Mouse (Mus musculus): ENCODE data around the gene Hand2. TPM values are rescaled to one million over a fixed set of nuclear protein-coding genes. Genes with fewer than 3 reads are reported as not detected.

The Hand2 gene
- total and polyA plus RNA-seq, 3 experiments, result not detected

GRCm38 (mm10) chr8:57361003-57361805 lies 40.4 kb downstream of the Hand2 start:
- Histone ChIP-seq H3K9ac (ENCODE audit: control insufficient read depth, low read depth, low read length, poor library complexity, severe bottlenecking) (no peak overlapping the region), H3K4me3 (ENCODE audit: control insufficient read depth in 1 of 2, insufficient read depth in 1 of 2, low read depth in 2 of 2, low read length in 2 of 2) (no peak overlapping the region), H3K27ac (ENCODE audit: control insufficient read depth, low read depth, low read length) (no peak overlapping the region), H3K27me3 (ENCODE audit: control insufficient read depth in 1 of 2, insufficient read depth in 2 of 2, low read length in 2 of 2) (no peaks in the 10 kb centered on the region; a peak in 1 of 4 replicates), H3K79me2 (ENCODE audit: control insufficient read depth, insufficient read depth, low read length, poor library complexity) (no peaks in the 10 kb centered on the region), H3K9me3 (replicated peaks; ENCODE audit: insufficient read depth, low read length) (no peaks in the 10 kb centered on the region), H3K36me3 (ENCODE audit: control insufficient read depth in 1 of 2, insufficient read depth in 2 of 2, low read length in 2 of 2) (no peaks in the 10 kb centered on the region), H3K4me1 (ENCODE audit: control insufficient read depth in 1 of 2, insufficient read depth in 2 of 2, low read length in 2 of 2) (no peaks in the 10 kb centered on the region)
- DNase-seq (ENCODE audit: low read depth, low spot score), result no peak
- TF ChIP-seq USF2 (IDR thresholded peaks at IDR 0.05; ENCODE audit: borderline replicate concordance in 1 of 2, insufficient read depth in 1 of 2, low read depth in 1 of 2, low read length in 2 of 2), result no peak
- TF ChIP-seq CHD1 (IDR thresholded peaks at IDR 0.05; ENCODE audit: low read depth, low read length), result no peak

- no peak overlapping the region for H3K9ac ChIP-seq (ENCODE audit: control insufficient read depth, low read depth, low read length, poor library complexity, severe bottlenecking)
Measured at GRCm38 (mm10) chr8:57362881-57363280, 42.1 kb downstream of the Hand2 start.

GRCm38 (mm10) chr8:57374044-57374443 lies 53.3 kb downstream of the Hand2 start:
- Histone ChIP-seq H3K79me2 (ENCODE audit: control insufficient read depth, insufficient read depth, low read length, poor library complexity) (no peaks in the 10 kb centered on the region), H3K27me3 (ENCODE audit: control insufficient read depth in 1 of 2, insufficient read depth in 2 of 2, low read length in 2 of 2) (peaks cover 0 to 2% of the 10 kb centered on the region in 2 experiments; a peak in 1 of 4 replicates), H3K4me3 (ENCODE audit: control insufficient read depth in 1 of 2, insufficient read depth in 1 of 2, low read depth in 2 of 2, low read length in 2 of 2) (no peak overlapping the region), H3K9ac (ENCODE audit: control insufficient read depth, low read depth, low read length, poor library complexity, severe bottlenecking) (no peak overlapping the region), H3K27ac (ENCODE audit: control insufficient read depth, low read depth, low read length) (no peak overlapping the region), H3K4me1 (ENCODE audit: control insufficient read depth in 1 of 2, insufficient read depth in 2 of 2, low read length in 2 of 2) (no peaks in the 10 kb centered on the region), H3K36me3 (ENCODE audit: control insufficient read depth in 1 of 2, insufficient read depth in 2 of 2, low read length in 2 of 2) (no peaks in the 10 kb centered on the region), H3K9me3 (replicated peaks; ENCODE audit: insufficient read depth, low read length) (no peaks in the 10 kb centered on the region)
- peak; percentile 36 for DNase-seq (ENCODE audit: low read depth, low spot score)
- TF ChIP-seq POLR2AphosphoS2 (IDR thresholded peaks at IDR 0.05; ENCODE audit: low read length) (no peak), UBTF (IDR thresholded peaks at IDR 0.05; ENCODE audit: borderline replicate concordance, insufficient read depth, low read depth, low read length) (no peak), CTCF (IDR thresholded peaks at IDR 0.05 in 2 of 3, conservative IDR thresholded peaks at IDR 0.05 in 1 of 3; ENCODE audit: control insufficient read depth in 1 of 3, insufficient read depth in 1 of 3, low read depth in 2 of 3, low read length in 3 of 3, poor library complexity in 1 of 3, severe bottlenecking in 1 of 3) (peak in 2 of 3 experiments; percentile 32 to 37; a peak in 4 of 6 replicates), SMC3 (IDR thresholded peaks at IDR 0.05; ENCODE audit: low read depth, low read length) (0 out of 2 replicates have a peak, but pooled peaks have one; percentile 29), NRF1 (IDR thresholded peaks at IDR 0.05; ENCODE audit: insufficient read depth, low read depth, low read length, poor library complexity, severe bottlenecking) (no peak)

More at GRCm38 (mm10) chr8:57362881-57363280, 42.1 kb downstream of the Hand2 start:
- H3K9me3 ChIP-seq (replicated peaks; ENCODE audit: insufficient read depth, low read length), result no peaks in the 10 kb centered on the region
- H3K4me1 ChIP-seq (ENCODE audit: control insufficient read depth in 1 of 2, insufficient read depth in 2 of 2, low read length in 2 of 2), result no peaks in the 10 kb centered on the region
- TF ChIP-seq MYB (IDR thresholded peaks at IDR 0.05; ENCODE audit: low read depth, low read length) (no peak), KAT2A (conservative IDR thresholded peaks at IDR 0.05; ENCODE audit: low read depth, low read length) (no peak), CHD2 (IDR thresholded peaks at IDR 0.05; ENCODE audit: low read length) (no peak), GATA1 (IDR thresholded peaks at IDR 0.05; ENCODE audit: low read depth, low read length) (no peak), BHLHE40 (IDR thresholded peaks at IDR 0.05; ENCODE audit: borderline replicate concordance, low read depth, low read length) (no peak), POLR2AphosphoS5 (IDR thresholded peaks at IDR 0.05; ENCODE audit: borderline replicate concordance, low read depth, low read length) (no peak), MXI1 (IDR thresholded peaks at IDR 0.05; ENCODE audit: low read depth, low read length) (no peak), POLR2AphosphoS2 (IDR thresholded peaks at IDR 0.05; ENCODE audit: low read length) (no peak), ZNF384 (IDR thresholded peaks at IDR 0.05; ENCODE audit: low read depth, low read length) (no peak), SMC3 (IDR thresholded peaks at IDR 0.05; ENCODE audit: low read depth, low read length) (no peak), ZKSCAN1 (IDR thresholded peaks at IDR 0.05; ENCODE audit: low read depth, low read length) (no peak), RAD21 (IDR thresholded peaks at IDR 0.05; ENCODE audit: low read depth, low read length) (no peak), SIN3A (IDR thresholded peaks at IDR 0.05; ENCODE audit: low read length) (no peak), ZC3H11A (IDR thresholded peaks at IDR 0.05; ENCODE audit: low read depth, low read length) (no peak), MAZ (IDR thresholded peaks at IDR 0.05; ENCODE audit: low read depth, low read length) (no peak), NELFE (IDR thresholded peaks at IDR 0.05; ENCODE audit: low read depth, low read length) (no peak), JUND (IDR thresholded peaks at IDR 0.05; ENCODE audit: low read depth, low read length) (no peak)
- DNase-seq (ENCODE audit: low read depth, low spot score), result peak; percentile 57
- no peak overlapping the region for H3K4me3 ChIP-seq (ENCODE audit: control insufficient read depth in 1 of 2, insufficient read depth in 1 of 2, low read depth in 2 of 2, low read length in 2 of 2)
- no peaks in the 10 kb centered on the region for H3K36me3 ChIP-seq (ENCODE audit: control insufficient read depth in 1 of 2, insufficient read depth in 2 of 2, low read length in 2 of 2)
- no peak overlapping the region for H3K27ac ChIP-seq (ENCODE audit: control insufficient read depth, low read depth, low read length)
- H3K27me3 ChIP-seq (ENCODE audit: control insufficient read depth in 1 of 2, insufficient read depth in 2 of 2, low read length in 2 of 2), result no peaks in the 10 kb centered on the region; a peak in 1 of 4 replicates
- H3K79me2 ChIP-seq (ENCODE audit: control insufficient read depth, insufficient read depth, low read length, poor library complexity), result no peaks in the 10 kb centered on the region
